Mouse (Mus musculus) embryonic facial prominence, embryonic 15.5 days (tissue): ENCODE data around the gene Mmgt2. TPM values are rescaled to one million over a fixed set of nuclear protein-coding genes. Genes with fewer than 3 reads are reported as not detected.

Experiments used
- polyA plus RNA-seq: library from polyadenylated mRNA; unstranded; fragments of >200 nt; fragmentation: Nextera tagmentation; extraction: Ambion mirVana; gene quantifications from 2 replicates; pipeline ENCODE4 v1.2.1, GENCODE M21; 2015

Mmgt2 gene
- polyA plus RNA-seq, 1 experiment from 2014 or later: 51.4 TPM

Other genes starting within 250 kb of the Mmgt2 start
- 8.1 and 9.2 TPM in 2 replicates for gene Pigl, start 190.2 kb upstream of the Mmgt2 start, polyA plus RNA-seq
- gene Ncor1, start 190.1 kb upstream of the Mmgt2 start, polyA plus RNA-seq: 157 and 163 TPM in 2 replicates
- gene Cenpv, start 109.4 kb upstream of the Mmgt2 start, polyA plus RNA-seq: 29.0 and 32.0 TPM in 2 replicates
- 3,288 and 3,376 TPM in 2 replicates for gene Ubb, start 97.5 kb upstream of the Mmgt2 start, polyA plus RNA-seq
- 5.3 and 6.4 TPM in 2 replicates for gene Trpv2, start 74.2 kb upstream of the Mmgt2 start, polyA plus RNA-seq
- 16.2 and 16.3 TPM in 2 replicates for gene Lrrc75a, start 141 bp upstream of the Mmgt2 start, polyA plus RNA-seq
- gene Zfp287, start 83.2 kb downstream of the Mmgt2 start, polyA plus RNA-seq: 9.1 and 10.5 TPM in 2 replicates
- gene Gm10428, start 104.4 kb downstream of the Mmgt2 start, polyA plus RNA-seq: not detected in 2 replicates
- gene Zfp286, start 140.8 kb downstream of the Mmgt2 start, polyA plus RNA-seq: 22.4 and 23.4 TPM in 2 replicates
- gene Trim16, start 171.6 kb downstream of the Mmgt2 start, polyA plus RNA-seq: 19.8 and 20.9 TPM in 2 replicates
- gene Fbxw10, start 198.4 kb downstream of the Mmgt2 start, polyA plus RNA-seq: 0.72 and 1.1 TPM in 2 replicates
- gene Tvp23b, start 230.8 kb downstream of the Mmgt2 start, polyA plus RNA-seq: 79.9 and 81.1 TPM in 2 replicates